Mouse (Mus musculus) CH12.LX (cell line): Measurements from ENCODE around the gene Tmem54.

ENCODE experiments used
- CHD2 ChIP-seq: IDR thresholded peaks from 2 replicates; pipeline ENCODE4 v1.6.1; 2011; ENCODE audit warnings: low read length, improper control_type of control experiment
- CTCF ChIP-seq, 2 experiments: IDR thresholded peaks in 1 of 2; conservative IDR thresholded peaks in 1 of 2; 2 replicates each; pipeline ENCODE4 v1.5.1; 2011 to 2012; ENCODE audit warnings: low read depth in 2 of 2, low read length in 2 of 2, improper control_type of control experiment in 1 of 2, inconsistent platforms in 1 of 2, mild to moderate bottlenecking in 1 of 2, moderate library complexity in 1 of 2
- EP300 ChIP-seq: IDR thresholded peaks from 2 replicates; pipeline ENCODE4 v1.6.1; 2011; ENCODE audit warnings: low read length, improper control_type of control experiment
- MAX ChIP-seq: IDR thresholded peaks from 2 replicates; pipeline ENCODE4 v1.6.1; 2011; ENCODE audit warnings: low read length, improper control_type of control experiment
- MYC ChIP-seq: IDR thresholded peaks from 2 replicates; pipeline ENCODE4 v1.6.1; 2011; ENCODE audit warnings: low read depth, mild to moderate bottlenecking, improper control_type of control experiment, low read length
- POLR2A ChIP-seq: IDR thresholded peaks from 2 replicates; pipeline ENCODE4 v1.6.1; 2011; ENCODE audit warnings: low read depth, mild to moderate bottlenecking, improper control_type of control experiment, low read length
- SIN3A ChIP-seq: IDR thresholded peaks from 2 replicates; pipeline ENCODE4 v1.6.1; 2012; ENCODE audit warnings: low read length, improper control_type of control experiment, inconsistent platforms
- TBP ChIP-seq: conservative IDR thresholded peaks from 2 replicates; pipeline ENCODE4 v1.6.1; 2011; ENCODE audit warnings: low read depth, low read length, improper control_type of control experiment
- ZMIZ1 ChIP-seq: IDR thresholded peaks from 2 replicates; pipeline ENCODE4 v1.6.1; 2012; ENCODE audit warnings: low read depth, mild to moderate bottlenecking, inconsistent platforms, low read length, improper control_type of control experiment

GRCm38 (mm10) chr4:129124652-129125146 is 19.4 kb downstream of the Tmem54 start:
- TF ChIP-seq POLR2A: no peak
- TF ChIP-seq TBP: no peak
- TF ChIP-seq CHD2: no peak
- no peak for TF ChIP-seq ZMIZ1
- TF ChIP-seq MYC: no peak
- TF ChIP-seq CTCF (conservative IDR thresholded peaks at IDR 0.05 in 1 of 2, IDR thresholded peaks at IDR 0.05 in 1 of 2; ENCODE audit: low read depth in 2 of 2, low read length in 2 of 2): no peak
- TF ChIP-seq MAX: no peak
- no peak for TF ChIP-seq SIN3A
- no peak for TF ChIP-seq EP300
